Mouse (Mus musculus) kidney, embryonic 16.5 days (tissue): Measurements from ENCODE around the gene Tcf25. TPM values are rescaled to one million over a fixed set of nuclear protein-coding genes. Genes with fewer than 3 reads are reported as not detected.
"Not testable (repeated sequence)": the region's sequence is repeated elsewhere in the genome, so short reads cannot be mapped to it uniquely, and the experiment has no call there.

Experiments
- ATAC-seq: fragments of 200-750 bp; cut with Nextera tagmentation; 2 replicates; pipeline ENCODE4 v1.8.0; 2017; ENCODE audit warnings: moderate TSS enrichment; ENCODE audit not compliant: low FRiP score, low TSS enrichment
- H3K27ac ChIP-seq: fragments of 300-500 bp; sonication (generic); 2 replicates; pipeline ENCODE4 v1.5.1; 2014; ENCODE audit warnings: low read length
- H3K27me3 ChIP-seq: fragments of 300-500 bp; sonication (generic); 2 replicates; pipeline ENCODE4 v1.6.1; 2014; ENCODE audit warnings: low read length, control low read depth, mixed read lengths; ENCODE audit not compliant: insufficient read depth
- H3K36me3 ChIP-seq: fragments of 300-500 bp; sonication (generic); 2 replicates; pipeline ENCODE4 v1.6.1; 2014; ENCODE audit warnings: low read length, control low read depth, mixed read lengths; ENCODE audit not compliant: insufficient read depth
- H3K4me1 ChIP-seq: fragments of 300-500 bp; sonication (generic); 2 replicates; pipeline ENCODE4 v1.6.1; 2014; ENCODE audit warnings: low read length, control low read depth, mixed read lengths; ENCODE audit not compliant: insufficient read depth
- H3K4me2 ChIP-seq: fragments of 300-500 bp; sonication (generic); replicated peaks from 2 replicates; pipeline ENCODE4 v1.6.1; 2014; ENCODE audit warnings: low read depth, low read length
- H3K4me3 ChIP-seq: fragments of 300-500 bp; sonication (generic); 2 replicates; pipeline ENCODE4 v1.5.1; 2014; ENCODE audit warnings: mild to moderate bottlenecking, low read length
- H3K9ac ChIP-seq: fragments of 300-500 bp; sonication (generic); replicated peaks from 2 replicates; pipeline ENCODE4 v1.6.1; 2014; ENCODE audit warnings: low read length
- H3K9me3 ChIP-seq: fragments of 300-500 bp; sonication (generic); 2 replicates; pipeline ENCODE4 v1.6.1; 2016; ENCODE audit warnings: low read length, control low read depth
- WGBS: fragments of 180-500 bp; shearing (Covaris S2); extraction: QIAGEN DNeasy Blood & Tissue Kit; methylation state at CpG from one replicate; pipeline ENCODE4 v1.1.7; 2014; 5-methylcytosine and 5-hydroxymethylcytosine counted together
- polyA plus RNA-seq: library from polyadenylated mRNA; unstranded; fragments of >200 nt; fragmentation: Nextera tagmentation; extraction: Ambion mirVana; gene quantifications from 2 replicates; pipeline ENCODE4 v1.2.1, GENCODE M21; 2015

Gene Tcf25
- polyA plus RNA-seq, 1 experiment from 2014 or later = 175 TPM

- H3K27ac ChIP-seq, ATAC-seq, H3K9ac ChIP-seq, H3K9me3 ChIP-seq, H3K36me3 ChIP-seq, H3K4me2 ChIP-seq, H3K4me3 ChIP-seq: not testable (repeated sequence)
- H3K27me3 ChIP-seq = peaks cover 41% of the 10 kb centered on the region
- 79% methylated on average over 5 of the region's 5 CpGs for WGBS
- peaks cover 14% of the 10 kb centered on the region for H3K4me1 ChIP-seq
Measured at GRCm38 (mm10) chr8:123414997-123415696, 41.6 kb downstream of the Tcf25 start.

GRCm38 (mm10) chr8:123415967-123416943 lies 42.7 kb downstream of the Tcf25 start:
- peaks cover 5% of the 10 kb centered on the region for H3K4me1 ChIP-seq
- WGBS = 88% methylated on average over 8 of the region's 8 CpGs
- no peak overlapping the region for H3K27ac ChIP-seq
- no peaks in the 10 kb centered on the region for H3K9me3 ChIP-seq
- no peak for ATAC-seq
- peaks cover 30% of the 10 kb centered on the region for H3K27me3 ChIP-seq
- no peak overlapping the region for H3K4me2 ChIP-seq
- H3K9ac ChIP-seq = no peak overlapping the region
- no peak overlapping the region for H3K4me3 ChIP-seq
- no peaks in the 10 kb centered on the region for H3K36me3 ChIP-seq

- Histone ChIP-seq H3K27me3 (peaks cover 22% of the 10 kb centered on the region), H3K9ac (no peak overlapping the region), H3K36me3 (no peaks in the 10 kb centered on the region), H3K4me3 (no peak overlapping the region), H3K27ac (no peak overlapping the region), H3K4me1 (no peaks in the 10 kb centered on the region), H3K4me2 (no peak overlapping the region), H3K9me3 (no peaks in the 10 kb centered on the region)
- WGBS = 78% methylated on average over 8 of the region's 8 CpGs
- no peak for ATAC-seq
Measured at GRCm38 (mm10) chr8:123416944-123417555, 43.5 kb downstream of the Tcf25 start.

- Histone ChIP-seq H3K4me1 (no peaks in the 10 kb centered on the region), H3K4me2 (no peak overlapping the region), H3K27ac (no peak overlapping the region), H3K9ac (no peak overlapping the region), H3K4me3 (no peak overlapping the region), H3K36me3 (no peaks in the 10 kb centered on the region), H3K9me3 (no peaks in the 10 kb centered on the region), H3K27me3 (no peaks in the 10 kb centered on the region)
- no peak for ATAC-seq
- WGBS = 85% methylated on average over 4 of the region's 4 CpGs
Measured at GRCm38 (mm10) chr8:123419711-123420110, 46.2 kb downstream of the Tcf25 start.

GRCm38 (mm10) chr8:123420525-123421281 lies 47.1 kb downstream of the Tcf25 start:
- 92% methylated on average over 34 of the region's 34 CpGs for WGBS
- no peaks in the 10 kb centered on the region for H3K36me3 ChIP-seq
- no peak overlapping the region for H3K9ac ChIP-seq
- H3K27me3 ChIP-seq = no peaks in the 10 kb centered on the region
- H3K27ac ChIP-seq = no peak overlapping the region
- H3K4me2 ChIP-seq = no peak overlapping the region
- H3K4me3 ChIP-seq = no peak overlapping the region
- no peaks in the 10 kb centered on the region for H3K9me3 ChIP-seq
- peak; percentile 15; the same call in 1 of the 2 replicates for ATAC-seq
- H3K4me1 ChIP-seq = no peaks in the 10 kb centered on the region

- Histone ChIP-seq H3K4me2 (no peak overlapping the region), H3K4me1 (no peaks in the 10 kb centered on the region), H3K27ac (no peak overlapping the region), H3K9ac (no peak overlapping the region), H3K27me3 (no peaks in the 10 kb centered on the region), H3K36me3 (no peaks in the 10 kb centered on the region), H3K9me3 (peaks cover 2% of the 10 kb centered on the region), H3K4me3 (no peak overlapping the region)
- ATAC-seq = no peak
- WGBS = 86% methylated on average over 19 of the region's 19 CpGs
Measured at GRCm38 (mm10) chr8:123421325-123421724, 47.8 kb downstream of the Tcf25 start.

GRCm38 (mm10) chr8:123422056-123422780 lies 48.7 kb downstream of the Tcf25 start:
- Histone ChIP-seq H3K36me3 (0 out of 2 replicates have a peak, but pooled peaks cover 5% of the 10 kb centered on the region), H3K27me3 (no peaks in the 10 kb centered on the region), H3K4me2 (peak overlapping the region; percentile 49), H3K4me3 (peak overlapping the region; percentile 29), H3K9me3 (peaks cover 11% of the 10 kb centered on the region), H3K4me1 (no peaks in the 10 kb centered on the region), H3K27ac (no peak overlapping the region), H3K9ac (no peak overlapping the region)
- 13% methylated on average over 16 of the region's 17 CpGs for WGBS
- no peak for ATAC-seq

- ATAC-seq = no peak
- Histone ChIP-seq H3K4me1 (no peaks in the 10 kb centered on the region), H3K27ac (no peak overlapping the region), H3K27me3 (no peaks in the 10 kb centered on the region), H3K4me2 (no peak overlapping the region), H3K36me3 (peaks cover 8% of the 10 kb centered on the region; the same call in 1 of the 2 replicates), H3K9me3 (peaks cover 17% of the 10 kb centered on the region), H3K9ac (no peak overlapping the region), H3K4me3 (no peak overlapping the region)
- WGBS = 22% methylated on average over 3 of the region's 3 CpGs
Measured at GRCm38 (mm10) chr8:123422781-123423159, 49.2 kb downstream of the Tcf25 start.

- H3K4me1 ChIP-seq = no peaks in the 10 kb centered on the region
- no peak within 1 kb of the TSS for H3K9ac ChIP-seq
- no peaks in the 10 kb centered on the region for H3K27me3 ChIP-seq
- no peak for ATAC-seq
- no peak within 1 kb of the TSS for H3K27ac ChIP-seq
- peaks cover 23% of the 10 kb centered on the region for H3K9me3 ChIP-seq
- H3K36me3 ChIP-seq = peaks cover 10% of the 10 kb centered on the region; the same call in 1 of the 2 replicates
- 63% methylated on average over 7 of the region's 7 CpGs for WGBS
- H3K4me3 ChIP-seq = peak within 1 kb of the TSS; percentile 29
- H3K4me2 ChIP-seq = peak within 1 kb of the TSS; percentile 49
Measured at GRCm38 (mm10) chr8:123423441-123423840, 49.9 kb downstream of the Tcf25 start, which contains the start of gene Def8. Gene Def8 (plus strand): TSS chr8:123423527.
